Mouse (Mus musculus) MEL (cell line): ENCODE data around the gene Kptn. TPM values are rescaled to one million over a fixed set of nuclear protein-coding genes. Genes with fewer than 3 reads are reported as not detected.

Experiments
- DNase-seq: peaks from one replicate; pipeline ENCODE4 v3.0.0; 2011; ENCODE audit warnings: low read depth, low spot score
- H3K27ac ChIP-seq: 2 replicates; pipeline ENCODE4 v1.5.1; 2012; ENCODE audit warnings: low read depth, mild to moderate bottlenecking, control low read depth, low read length, moderate library complexity; ENCODE audit not compliant: control insufficient read depth
- H3K27me3 ChIP-seq, 2 experiments: fragments of 150-350 bp in 1 of 2; sonication (generic) in 1 of 2; 2 replicates each; pipeline ENCODE4 v1.6.1; 2012; ENCODE audit warnings: low read length in 2 of 2, mild to moderate bottlenecking in 2 of 2, improper control_type of control experiment in 1 of 2, moderate library complexity in 1 of 2; ENCODE audit not compliant: insufficient read depth in 2 of 2, control insufficient read depth in 1 of 2
- H3K36me3 ChIP-seq, 2 experiments: 2 replicates each; pipeline ENCODE4 v1.6.1; 2012 to 2014; ENCODE audit warnings: low read length in 2 of 2, improper control_type of control experiment in 1 of 2, inconsistent platforms in 1 of 2, mild to moderate bottlenecking in 1 of 2; ENCODE audit not compliant: insufficient read depth in 2 of 2, control insufficient read depth in 1 of 2
- H3K4me1 ChIP-seq, 2 experiments: fragments of 150-350 bp in 1 of 2; sonication (generic) in 1 of 2; 2 replicates each; pipeline ENCODE4 v1.6.1; 2012; ENCODE audit warnings: low read length in 2 of 2, improper control_type of control experiment in 1 of 2, mild to moderate bottlenecking in 1 of 2; ENCODE audit not compliant: insufficient read depth in 2 of 2, control insufficient read depth in 1 of 2
- H3K4me3 ChIP-seq, 2 experiments: fragments of 150-350 bp in 1 of 2; sonication (generic) in 1 of 2; 2 replicates each; pipeline ENCODE4 v1.5.1; 2012; ENCODE audit warnings: low read depth in 2 of 2, low read length in 2 of 2, mild to moderate bottlenecking in 2 of 2, moderate library complexity in 2 of 2, control low read depth in 1 of 2, improper control_type of control experiment in 1 of 2; ENCODE audit not compliant: control insufficient read depth in 1 of 2, insufficient read depth in 1 of 2
- H3K79me2 ChIP-seq: 2 replicates; pipeline ENCODE4 v1.6.1; 2012; ENCODE audit warnings: mild to moderate bottlenecking, low read length, moderate library complexity; ENCODE audit not compliant: control insufficient read depth, poor library complexity, insufficient read depth
- H3K9ac ChIP-seq: 2 replicates; pipeline ENCODE4 v1.6.1; 2012; ENCODE audit warnings: low read depth, mild to moderate bottlenecking, control low read depth, low read length, moderate library complexity; ENCODE audit not compliant: control insufficient read depth, poor library complexity, severe bottlenecking
- H3K9me3 ChIP-seq: fragments of 150-350 bp; sonication (generic); replicated peaks from 2 replicates; pipeline ENCODE4 v1.6.1; 2012; ENCODE audit warnings: mild to moderate bottlenecking, low read length, improper control_type of control experiment, moderate library complexity; ENCODE audit not compliant: insufficient read depth
- E2F4 ChIP-seq: IDR thresholded peaks from 2 replicates; pipeline ENCODE4 v1.6.1; 2011; ENCODE audit warnings: low read depth, low read length, improper control_type of control experiment, borderline replicate concordance
- ELF1 ChIP-seq: IDR thresholded peaks from 2 replicates; pipeline ENCODE4 v1.6.1; 2014; ENCODE audit warnings: low read depth, mild to moderate bottlenecking, inconsistent platforms, low read length, improper control_type of control experiment, moderate library complexity
- EP300 ChIP-seq, 2 experiments: IDR thresholded peaks; 2 replicates each; pipeline ENCODE4 v1.6.1; 2011; ENCODE audit warnings: improper control_type of control experiment in 2 of 2, low read length in 2 of 2, low read depth in 1 of 2, mild to moderate bottlenecking in 1 of 2
- KAT2A ChIP-seq: conservative IDR thresholded peaks from 2 replicates; pipeline ENCODE4 v1.6.1; 2012; ENCODE audit warnings: low read depth, low read length, improper control_type of control experiment, inconsistent platforms
- MAX ChIP-seq: IDR thresholded peaks from 2 replicates; pipeline ENCODE4 v1.6.1; 2011; ENCODE audit warnings: low read length, improper control_type of control experiment
- MEF2A ChIP-seq: IDR thresholded peaks from 2 replicates; pipeline ENCODE4 v1.6.1; 2014; ENCODE audit warnings: low read depth, mild to moderate bottlenecking, inconsistent platforms, low read length, improper control_type of control experiment; ENCODE audit not compliant: poor library complexity, insufficient replicate concordance, severe bottlenecking; ENCODE audit errors: extremely low read depth
- MXI1 ChIP-seq: IDR thresholded peaks from 2 replicates; pipeline ENCODE4 v1.6.1; 2011; ENCODE audit warnings: mild to moderate bottlenecking, low read depth, low read length, improper control_type of control experiment
- MYB ChIP-seq: IDR thresholded peaks from 2 replicates; pipeline ENCODE4 v1.6.1; 2011; ENCODE audit warnings: mild to moderate bottlenecking, low read depth, low read length, improper control_type of control experiment
- MYC ChIP-seq: IDR thresholded peaks from 2 replicates; pipeline ENCODE4 v1.6.1; 2011; ENCODE audit warnings: low read depth, mild to moderate bottlenecking, low read length, improper control_type of control experiment, moderate library complexity
- NELFE ChIP-seq: IDR thresholded peaks from 2 replicates; pipeline ENCODE4 v1.6.1; 2011; ENCODE audit warnings: low read depth, low read length, improper control_type of control experiment
- POLR2A ChIP-seq, 2 experiments: IDR thresholded peaks; 2 replicates each; pipeline ENCODE4 v1.6.1; 2011 to 2012; ENCODE audit warnings: low read length in 2 of 2, mild to moderate bottlenecking in 2 of 2, control low read depth in 1 of 2, improper control_type of control experiment in 1 of 2, low read depth in 1 of 2, moderate library complexity in 1 of 2; ENCODE audit not compliant: control insufficient read depth in 1 of 2, insufficient read depth in 1 of 2, poor library complexity in 1 of 2
- POLR2AphosphoS2 ChIP-seq: IDR thresholded peaks from 2 replicates; pipeline ENCODE4 v1.6.1; 2011; ENCODE audit warnings: low read length, improper control_type of control experiment
- POLR2AphosphoS5 ChIP-seq: IDR thresholded peaks from 2 replicates; pipeline ENCODE4 v1.6.1; 2012; ENCODE audit warnings: low read depth, borderline replicate concordance, mild to moderate bottlenecking, inconsistent platforms, low read length, moderate library complexity, mixed read lengths
- RCOR1 ChIP-seq: IDR thresholded peaks from 2 replicates; pipeline ENCODE4 v1.6.1; 2012; ENCODE audit warnings: low read depth, mild to moderate bottlenecking, inconsistent platforms, low read length, improper control_type of control experiment
- SIN3A ChIP-seq: IDR thresholded peaks from 2 replicates; pipeline ENCODE4 v1.6.1; 2012; ENCODE audit warnings: low read length, improper control_type of control experiment, inconsistent platforms
- SMC3 ChIP-seq: IDR thresholded peaks from 2 replicates; pipeline ENCODE4 v1.6.1; 2011; ENCODE audit warnings: low read depth, low read length, improper control_type of control experiment
- TAL1 ChIP-seq: IDR thresholded peaks from 2 replicates; pipeline ENCODE4 v1.6.1; 2012; ENCODE audit warnings: mild to moderate bottlenecking, inconsistent platforms, low read length, moderate library complexity, mixed read lengths
- TBP ChIP-seq: IDR thresholded peaks from 2 replicates; pipeline ENCODE4 v1.8.0; 2011; ENCODE audit warnings: low read depth, low read length, improper control_type of control experiment
- TCF12 ChIP-seq: IDR thresholded peaks from 2 replicates; pipeline ENCODE4 v1.6.1; 2014; ENCODE audit warnings: low read depth, mild to moderate bottlenecking, inconsistent platforms, low read length, improper control_type of control experiment, moderate library complexity
- USF1 ChIP-seq: IDR thresholded peaks from 2 replicates; pipeline ENCODE4 v1.6.1; 2014; ENCODE audit warnings: low read depth, mild to moderate bottlenecking, inconsistent platforms, low read length, improper control_type of control experiment, moderate library complexity
- USF2 ChIP-seq, 2 experiments: IDR thresholded peaks; 2 replicates each; pipeline ENCODE4 v1.6.1; 2011 to 2012; ENCODE audit warnings: improper control_type of control experiment in 2 of 2, low read length in 2 of 2, borderline replicate concordance in 1 of 2, inconsistent platforms in 1 of 2, low read depth in 1 of 2, mild to moderate bottlenecking in 1 of 2; ENCODE audit not compliant: insufficient read depth in 1 of 2
- ZC3H11A ChIP-seq: IDR thresholded peaks from 2 replicates; pipeline ENCODE4 v1.6.1; 2012; ENCODE audit warnings: low read depth, mild to moderate bottlenecking, inconsistent platforms, low read length, improper control_type of control experiment
- polyA plus RNA-seq, 2 experiments: library from polyadenylated mRNA; stranded (reverse) in 1 of 2; unstranded in 1 of 2; fragments of >175 nt in 1 of 2; fragments of >200 nt in 1 of 2; gene quantifications; 2 replicates each; pipeline versions ENCODE4 v1.2.1 to v1.2.4; 2012; ENCODE audit warnings: low replicate concordance in 2 of 2, low read depth in 1 of 2; ENCODE audit not compliant: insufficient read length in 2 of 2, insufficient read depth in 1 of 2, missing spikeins in 1 of 2
- total RNA-seq: library from RNA; depleted of rRNA; stranded (reverse); fragments of 300-350 nt; gene quantifications from 2 replicates; pipeline ENCODE4 v1.2.3, GENCODE M21; 2012

Kptn gene
- total and polyA plus RNA-seq, 3 experiments: 17.8 to 19.6 TPM; not detected in 1

GRCm38 (mm10) chr7:16161302-16161701 lies 41.6 kb downstream of the Kptn start:
- TF ChIP-seq ZC3H11A: no peak
- TF ChIP-seq TAL1: no peak
- TF ChIP-seq MYB: no peak
- no peak for TF ChIP-seq MAX
- TF ChIP-seq MXI1: no peak
- TF ChIP-seq SIN3A: no peak
- no peak for TF ChIP-seq RCOR1
- TF ChIP-seq MEF2A: no peak
- no peak for TF ChIP-seq TCF12
- no peak for TF ChIP-seq TBP
- TF ChIP-seq USF1: no peak
- TF ChIP-seq POLR2AphosphoS2: no peak
- TF ChIP-seq SMC3: no peak
- no peak for TF ChIP-seq MYC
- no peak for TF ChIP-seq USF2 (IDR thresholded peaks at IDR 0.05; ENCODE audit: borderline replicate concordance in 1 of 2, insufficient read depth in 1 of 2, low read depth in 1 of 2, low read length in 2 of 2)
- no peak for TF ChIP-seq KAT2A
- no peak for TF ChIP-seq ELF1
- TF ChIP-seq NELFE: no peak
- DNase-seq: no peak
- H3K79me2 ChIP-seq: no peaks in the 10 kb centered on the region
- no peaks in the 10 kb centered on the region for H3K36me3 ChIP-seq
- no peak overlapping the region for H3K27ac ChIP-seq
- H3K9me3 ChIP-seq: no peaks in the 10 kb centered on the region
- H3K4me1 ChIP-seq: 0 out of 4 replicates have a peak, but pooled peaks cover 0 to 1% of the 10 kb centered on the region in 2 experiments
- H3K4me3 ChIP-seq: no peak overlapping the region
- no peak overlapping the region for H3K9ac ChIP-seq
- peaks cover 4% of the 10 kb centered on the region in 2 experiments for H3K27me3 ChIP-seq

- H3K4me3 ChIP-seq: no peak overlapping the region
- no peak for DNase-seq
- H3K36me3 ChIP-seq: no peaks in the 10 kb centered on the region
- no peak for TF ChIP-seq EP300 (IDR thresholded peaks at IDR 0.05; ENCODE audit: low read depth in 1 of 2, low read length in 2 of 2)
- no peak for TF ChIP-seq POLR2AphosphoS5
- no peak for TF ChIP-seq E2F4
- no peak for TF ChIP-seq POLR2A (IDR thresholded peaks at IDR 0.05; ENCODE audit: control insufficient read depth in 1 of 2, insufficient read depth in 1 of 2, low read depth in 1 of 2, low read length in 2 of 2, poor library complexity in 1 of 2)
- TF ChIP-seq SMC3: no peak
- no peak overlapping the region for H3K9ac ChIP-seq
- H3K27me3 ChIP-seq: peaks cover 4% of the 10 kb centered on the region in 2 experiments
- no peak overlapping the region for H3K27ac ChIP-seq
- H3K4me1 ChIP-seq: no peaks in the 10 kb centered on the region
- no peaks in the 10 kb centered on the region for H3K79me2 ChIP-seq
- no peaks in the 10 kb centered on the region for H3K9me3 ChIP-seq
Measured at GRCm38 (mm10) chr7:16162036-16162435, 42.3 kb downstream of the Kptn start.
